Comparison of ENCODE assay signal across 8 mouse cellular contexts in the genomic region with DNA sequence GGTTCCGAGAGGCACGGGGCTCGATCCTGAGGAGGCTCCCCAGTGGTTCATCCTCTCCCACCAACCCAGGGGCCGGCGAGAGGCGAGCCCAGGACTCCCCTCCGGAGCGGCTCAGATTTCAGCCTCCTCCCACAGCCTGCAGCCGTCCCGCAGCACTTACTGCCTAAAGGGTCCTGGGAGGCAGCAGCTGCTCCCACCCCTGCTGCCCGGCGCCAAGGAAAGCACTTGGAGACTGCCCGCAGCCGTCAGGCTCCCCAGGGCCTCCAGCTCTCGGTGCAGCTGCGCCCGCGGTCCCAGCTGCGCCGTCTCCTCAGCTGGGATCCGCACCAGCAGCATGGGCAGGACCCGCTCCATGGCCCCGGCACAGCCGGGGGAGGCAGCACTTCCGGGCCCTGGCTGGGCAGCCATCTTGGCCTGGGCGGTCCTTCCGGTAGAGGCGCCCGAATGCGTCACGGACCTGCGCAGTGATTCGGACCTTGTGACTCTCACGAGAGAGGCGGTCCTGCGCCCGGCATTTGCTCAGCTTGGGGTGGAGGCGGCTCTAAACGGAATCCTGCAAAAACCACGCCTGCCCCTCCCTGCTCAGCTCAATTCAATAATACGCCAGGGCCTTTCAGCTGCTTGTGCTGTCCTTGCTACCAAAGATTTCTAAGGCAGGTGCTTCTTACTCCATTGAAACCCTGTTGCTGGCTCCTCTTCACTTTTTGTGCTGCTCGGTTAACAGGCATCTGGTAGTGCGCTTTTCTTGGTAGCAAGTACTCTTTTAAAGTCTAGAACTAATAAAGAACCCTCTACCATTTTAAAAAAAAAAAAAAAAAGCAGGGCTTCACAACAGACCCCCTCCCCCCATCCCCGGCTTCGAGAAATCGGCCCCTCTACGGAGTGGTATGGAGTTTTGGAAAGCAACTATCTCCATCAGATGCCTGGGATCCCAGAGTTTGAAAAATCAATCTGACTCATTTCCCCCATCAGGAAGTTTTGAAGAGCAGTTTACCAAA. TPM values are rescaled to one million over a fixed set of nuclear protein-coding genes. Genes with fewer than 3 reads are reported as not detected.
A peak's percentile ranks its signal among the peaks of the same experiment; 100 is the strongest.
DNase-seq lines count a peak whose midpoint lies in the region; ATAC-seq and TF ChIP-seq lines count a peak whose summit lies in the region.

A gene (minus strand): TSS at position 426 of the 998 bp plus-strand sequence.

- TF ChIP-seq CTCF in C2C12 (IDR thresholded peaks at IDR 0.05; ENCODE audit: control insufficient read depth, insufficient read depth, insufficient read length) = no peak
- TF ChIP-seq CTCF in brain, embryonic 14.5 days (IDR thresholded peaks at IDR 0.05; ENCODE audit: borderline replicate concordance, extremely low read depth, insufficient read depth, insufficient read length) = no peak
- TF ChIP-seq CTCF in liver, adult 2 months (IDR thresholded peaks at IDR 0.05; ENCODE audit: low read depth, low read length) = no peak

- TF ChIP-seq POLR2A in brain, embryonic 14.5 days (IDR thresholded peaks at IDR 0.05; ENCODE audit: borderline replicate concordance, extremely low read depth, insufficient read depth, insufficient read length, poor library complexity, severe bottlenecking) = peak; percentile 100
- TF ChIP-seq POLR2A in liver, adult 2 months (IDR thresholded peaks at IDR 0.05; ENCODE audit: extremely low read depth, insufficient read depth, low read length) = peak; percentile 93
- peak; percentile 97 for TF ChIP-seq POLR2A in myocyte (IDR thresholded peaks at IDR 0.05; ENCODE audit: insufficient read length, low read depth)

- peak within 1 kb of the TSS; percentile 87 for H3ac ChIP-seq in C2C12 (ENCODE audit: control insufficient read depth, insufficient read length, low read depth)
- peak within 1 kb of the TSS; percentile 44 for H3ac ChIP-seq in myocyte (ENCODE audit: control insufficient read depth, insufficient read length)

- no peaks in the 10 kb centered on the region for H3K9me3 ChIP-seq in erythroblast, embryonic 14.5 days (ENCODE audit: control insufficient read depth, low read length)
- H3K9me3 ChIP-seq in heart, embryonic 11.5 days (replicated peaks; ENCODE audit: control insufficient read depth, low read length) = no peaks in the 10 kb centered on the region
- no peaks in the 10 kb centered on the region for H3K9me3 ChIP-seq in kidney, embryonic 16.5 days (ENCODE audit: low read length)

- ATAC-seq in heart, embryonic 11.5 days (replicated peaks; ENCODE audit: insufficient number of reproducible peaks, low FRiP score, low TSS enrichment) = peak; percentile 99
- ATAC-seq in kidney, embryonic 16.5 days (ENCODE audit: low FRiP score, low TSS enrichment) = peak; percentile 99

- H3K27me3 ChIP-seq in C2C12 (ENCODE audit: control insufficient read depth, insufficient read depth, insufficient read length) (no peaks in the 10 kb centered on the region), myocyte (ENCODE audit: control insufficient read depth, insufficient read depth, insufficient read length) (no peaks in the 10 kb centered on the region)
- H3K27me3 ChIP-seq in erythroblast, embryonic 14.5 days (ENCODE audit: control insufficient read depth) = no peaks in the 10 kb centered on the region
- no peaks in the 10 kb centered on the region for H3K27me3 ChIP-seq in heart, embryonic 11.5 days (ENCODE audit: control insufficient read depth, insufficient read depth, low read length)
- no peaks in the 10 kb centered on the region for H3K27me3 ChIP-seq in kidney, embryonic 16.5 days (ENCODE audit: insufficient read depth, low read length)
- no peaks in the 10 kb centered on the region for H3K27me3 ChIP-seq in liver, adult 2 months (ENCODE audit: control insufficient read depth, insufficient read depth, low read length)
- no peaks in the 10 kb centered on the region for H3K27me3 ChIP-seq in splenic B cell, adult 2 months (ENCODE audit: control insufficient read depth, insufficient read depth, low read length, poor library complexity, severe bottlenecking)

- peak; percentile 99 for DNase-seq in brain, embryonic 14.5 days (ENCODE audit: low read depth)
- DNase-seq in liver, adult 2 months (ENCODE audit: extremely low read depth, low read depth, low spot score) = peak; percentile 89
- peak; percentile 99 for DNase-seq in splenic B cell, adult 2 months (ENCODE audit: low read depth, low spot score)

- peak within 1 kb of the TSS; percentile 91 for H3K27ac ChIP-seq in heart, embryonic 11.5 days (ENCODE audit: low read depth, low read length)
- H3K27ac ChIP-seq in kidney, embryonic 16.5 days (ENCODE audit: low read length) = peak within 1 kb of the TSS; percentile 100
- peak within 1 kb of the TSS; percentile 79 for H3K27ac ChIP-seq in liver, adult 2 months (replicated peaks; ENCODE audit: insufficient read depth, low read depth, low read length)

- H3K79me3 ChIP-seq in C2C12 (ENCODE audit: low read depth) = no peaks in the 10 kb centered on the region

- peaks cover 4% of the 10 kb centered on the region for H3K36me3 ChIP-seq in C2C12 (ENCODE audit: control insufficient read depth, insufficient read depth)
- peaks cover 3% of the 10 kb centered on the region for H3K36me3 ChIP-seq in erythroblast, embryonic 14.5 days (ENCODE audit: control insufficient read depth)
- H3K36me3 ChIP-seq in heart, embryonic 11.5 days (ENCODE audit: control insufficient read depth, insufficient read depth, low read length) = no peaks in the 10 kb centered on the region
- peaks cover 8% of the 10 kb centered on the region for H3K36me3 ChIP-seq in kidney, embryonic 16.5 days (ENCODE audit: insufficient read depth, low read length)
- peaks cover 6% of the 10 kb centered on the region for H3K36me3 ChIP-seq in liver, adult 2 months (ENCODE audit: control insufficient read depth, insufficient read depth, low read length)
- no peaks in the 10 kb centered on the region for H3K36me3 ChIP-seq in myocyte (ENCODE audit: control insufficient read depth, insufficient read depth)
- no peaks in the 10 kb centered on the region for H3K36me3 ChIP-seq in splenic B cell, adult 2 months (ENCODE audit: control insufficient read depth, insufficient read depth, low read length, poor library complexity, severe bottlenecking)

- H3K4me3 ChIP-seq in C2C12 (ENCODE audit: insufficient read depth, poor library complexity, severe bottlenecking) (peak within 1 kb of the TSS; percentile 76), myocyte (peak within 1 kb of the TSS; percentile 82)
- H3K4me3 ChIP-seq in erythroblast, embryonic 14.5 days (replicated peaks) = peak within 1 kb of the TSS; percentile 100
- H3K4me3 ChIP-seq in heart, embryonic 11.5 days (ENCODE audit: low read depth, low read length) = peak within 1 kb of the TSS; percentile 70
- H3K4me3 ChIP-seq in kidney, embryonic 16.5 days (ENCODE audit: low read length) = peak within 1 kb of the TSS; percentile 93
- H3K4me3 ChIP-seq in liver, adult 2 months (ENCODE audit: insufficient read depth, low read depth, low read length) = peak within 1 kb of the TSS; percentile 93

- under 1% methylated on average over 46 of the region's 47 CpGs for WGBS in heart, embryonic 11.5 days (ENCODE audit: insufficient replicate concordance)
- under 1% methylated on average over 47 of the region's 47 CpGs for WGBS in kidney, embryonic 16.5 days
- WGBS in liver, adult 2 months = 1% methylated on average over 47 of the region's 47 CpGs

- H3K4me1 ChIP-seq in erythroblast, embryonic 14.5 days (ENCODE audit: control insufficient read depth) = peaks cover 32% of the 10 kb centered on the region
- H3K4me1 ChIP-seq in heart, embryonic 11.5 days (ENCODE audit: control insufficient read depth, insufficient read depth, low read length) = 0 out of 2 replicates have a peak, but pooled peaks cover 5% of the 10 kb centered on the region
- H3K4me1 ChIP-seq in kidney, embryonic 16.5 days (ENCODE audit: insufficient read depth, low read length) = peaks cover 10% of the 10 kb centered on the region
- H3K4me1 ChIP-seq in liver, adult 2 months (ENCODE audit: control insufficient read depth, insufficient read depth, low read length) = peaks cover 4% of the 10 kb centered on the region; the same call in 1 of the 2 replicates

- peaks cover 16% of the 10 kb centered on the region for H3K79me2 ChIP-seq in C2C12 (ENCODE audit: control insufficient read depth, insufficient read depth)
- peaks cover 5% of the 10 kb centered on the region; the same call in 1 of the 2 replicates for H3K79me2 ChIP-seq in liver, adult 2 months (ENCODE audit: control insufficient read depth, insufficient read depth, low read length)
- peaks cover 6% of the 10 kb centered on the region for H3K79me2 ChIP-seq in myocyte (ENCODE audit: control insufficient read depth, insufficient read depth)

- H3K9ac ChIP-seq in heart, embryonic 11.5 days (ENCODE audit: low read depth, low read length) = peak within 1 kb of the TSS; percentile 92
- peak within 1 kb of the TSS; percentile 99 for H3K9ac ChIP-seq in kidney, embryonic 16.5 days (replicated peaks; ENCODE audit: low read length)
- peak within 1 kb of the TSS; percentile 98 for H3K9ac ChIP-seq in liver, adult 2 months (ENCODE audit: low read depth, low read length)

- peak within 1 kb of the TSS; percentile 70 for H3K4me2 ChIP-seq in heart, embryonic 11.5 days
- peak within 1 kb of the TSS; percentile 73 for H3K4me2 ChIP-seq in kidney, embryonic 16.5 days (replicated peaks; ENCODE audit: low read depth, low read length)
- peak within 1 kb of the TSS; percentile 82 for H3K4me2 ChIP-seq in myocyte (ENCODE audit: low read depth)

TF ChIP-seq in C2C12, 6 proteins besides CTCF, POLR2A, EP300 and RAD21:
- TF ChIP-seq MYOG (IDR thresholded peaks at IDR 0.05; ENCODE audit: control insufficient read depth, extremely low read depth, insufficient read length) (no peak), USF1 (IDR thresholded peaks at IDR 0.05; ENCODE audit: low read depth) (peak; percentile 43), MAX (IDR thresholded peaks at IDR 0.05) (peak; percentile 23)

TF ChIP-seq in myocyte, 11 proteins besides CTCF, POLR2A, EP300 and RAD21 (continues in another document):
- TF ChIP-seq REST (IDR thresholded peaks at IDR 0.05; ENCODE audit: insufficient read depth, insufficient read length) (no peak), USF1 (IDR thresholded peaks at IDR 0.05; ENCODE audit: low read depth) (peak; percentile 50), TCF12 (IDR thresholded peaks at IDR 0.05; ENCODE audit: insufficient read depth, poor library complexity, severe bottlenecking) (no peak), POLR2AphosphoS2 (IDR thresholded peaks at IDR 0.05; ENCODE audit: insufficient read length, low read depth) (peak; percentile 88), MYOG (IDR thresholded peaks at IDR 0.05; ENCODE audit: control insufficient read depth in 1 of 3, insufficient read depth in 1 of 3, insufficient read length in 2 of 3, low read depth in 2 of 3) (peak; percentile 12 to 89 (median 72)), E2F4 (IDR thresholded peaks at IDR 0.05; ENCODE audit: insufficient read depth) (no peak)

RNA-seq across cellular contexts. Expression of the gene that starts here (rescaled TPM):
- polyA plus RNA-seq in C2C12 (2012; fragmentation: generic; extraction: Trizol) (4.2 TPM), myocyte (2012; fragmentation: generic; extraction: Trizol) (5.8 TPM)
- polyA plus RNA-seq in brain, embryonic 14.5 days (2012; rRNA removed) = 13.3 and 14.9 TPM in 2 replicates
- 0.03 and 0.06 TPM in 2 replicates for polyA plus RNA-seq in erythroblast, embryonic 14.5 days (2012)
- polyA plus RNA-seq in heart, embryonic 11.5 days (2014; fragmentation: Nextera tagmentation; extraction: Ambion mirVana) = 7.0 and 7.7 TPM in 2 replicates
- 8.8 and 9.3 TPM in 2 replicates for polyA plus RNA-seq in kidney, embryonic 16.5 days (2015; fragmentation: Nextera tagmentation; extraction: Ambion mirVana)
- 9.3 and 10.5 TPM in 2 replicates for total RNA-seq in liver, adult 2 months (2014; rRNA removed)
- 4.0 and 4.3 TPM in 2 replicates for polyA plus RNA-seq in liver, adult 2 months (2012; rRNA removed)

Comparison
In these comparisons a context has a peak if more than half of its experiments do, and no peak if none do; other contexts are left out.
1. Peak in every context shown above with its lines: DNase-seq, ATAC-seq, H3K4me3 ChIP-seq and H3K27ac ChIP-seq.